Mouse (Mus musculus) embryonic facial prominence, embryonic 11.5 days (tissue): Measurements from ENCODE around the gene Mrpl57. TPM values are rescaled to one million over a fixed set of nuclear protein-coding genes. Genes with fewer than 3 reads are reported as not detected.

Experiments used
- ATAC-seq: fragments of 200-750 bp; cut with Nextera tagmentation; replicated peaks from 2 replicates; pipeline ENCODE4 v1.8.0; 2017; ENCODE audit warnings: low read depth; ENCODE audit not compliant: insufficient number of reproducible peaks, low FRiP score, low TSS enrichment
- DNase-seq: peaks from one replicate; pipeline ENCODE4 v3.0.0-alpha.2; 2015; ENCODE audit warnings: low spot score
- H3K27ac ChIP-seq: fragments of 300-500 bp; sonication (generic); replicated peaks from 2 replicates; pipeline ENCODE4 v1.5.1; 2014; ENCODE audit warnings: mild to moderate bottlenecking, low read depth, low read length, control low read depth
- H3K27me3 ChIP-seq: fragments of 300-500 bp; sonication (generic); 2 replicates; pipeline ENCODE4 v1.6.1; 2014; ENCODE audit warnings: mild to moderate bottlenecking, low read length, moderate library complexity, mixed read lengths; ENCODE audit not compliant: control insufficient read depth, insufficient read depth
- H3K36me3 ChIP-seq: fragments of 300-500 bp; sonication (generic); replicated peaks from 2 replicates; pipeline ENCODE4 v1.6.1; 2014; ENCODE audit warnings: low read depth, mild to moderate bottlenecking, low read length, moderate library complexity, mixed read lengths; ENCODE audit not compliant: control insufficient read depth, insufficient read depth
- H3K4me1 ChIP-seq: fragments of 300-500 bp; sonication (generic); 2 replicates; pipeline ENCODE4 v1.6.1; 2014; ENCODE audit warnings: low read length, mixed read lengths; ENCODE audit not compliant: control insufficient read depth, insufficient read depth
- H3K4me2 ChIP-seq: fragments of 300-500 bp; sonication (generic); 2 replicates; pipeline ENCODE4 v1.6.1; 2014; ENCODE audit warnings: low read depth, mild to moderate bottlenecking, control low read depth, low read length, moderate library complexity
- H3K4me3 ChIP-seq: fragments of 300-500 bp; sonication (generic); 2 replicates; pipeline ENCODE4 v1.5.1; 2014; ENCODE audit warnings: low read depth, low read length, control low read depth
- H3K9ac ChIP-seq: fragments of 300-500 bp; sonication (generic); replicated peaks from 2 replicates; pipeline ENCODE4 v1.6.1; 2014; ENCODE audit warnings: mild to moderate bottlenecking, control low read depth, low read length
- H3K9me3 ChIP-seq: fragments of 300-500 bp; sonication (generic); replicated peaks from 2 replicates; pipeline ENCODE4 v1.6.1; 2016; ENCODE audit warnings: mild to moderate bottlenecking, low read length, inconsistent platforms, mixed read lengths; ENCODE audit not compliant: control insufficient read depth
- WGBS: fragments of 180-500 bp; shearing (Covaris S2); extraction: QIAGEN DNeasy Blood & Tissue Kit; methylation state at CpG from one replicate; pipeline ENCODE4 v1.1.7; 2014; 5-methylcytosine and 5-hydroxymethylcytosine counted together
- polyA plus RNA-seq: library from polyadenylated mRNA; unstranded; fragments of >200 nt; fragmentation: Nextera tagmentation; extraction: Ambion mirVana; gene quantifications from 2 replicates; pipeline ENCODE4 v1.2.1, GENCODE M21; 2014

Mrpl57 gene
- polyA plus RNA-seq, 1 experiment from 2014 or later = 118 TPM

DNA sequence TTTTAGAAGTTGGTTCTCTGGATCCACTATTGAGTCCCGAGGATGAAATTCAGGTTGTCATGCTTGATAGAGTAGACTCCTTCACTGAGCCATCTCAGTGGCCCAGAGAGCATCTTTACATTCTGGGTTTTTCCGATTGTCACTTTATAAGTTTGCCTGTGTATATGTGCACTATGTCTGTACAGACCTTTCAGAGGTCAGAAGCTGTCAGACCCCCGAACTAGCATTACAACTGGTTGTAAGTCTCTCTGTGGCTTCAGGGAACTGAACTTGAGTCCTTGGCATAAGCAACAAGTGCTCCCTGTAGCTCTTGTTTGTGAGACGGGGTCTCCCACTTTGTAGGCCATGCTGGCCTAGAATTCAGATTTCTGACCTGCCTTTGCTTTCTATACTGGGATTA, 22.3 kb upstream of the Mrpl57 start:
- no peak overlapping the region for H3K27ac ChIP-seq
- no peaks in the 10 kb centered on the region for H3K9me3 ChIP-seq
- ATAC-seq (no peak), DNase-seq (no peak)
- no peak overlapping the region for H3K9ac ChIP-seq
- H3K4me3 ChIP-seq = no peak overlapping the region
- WGBS = 86% methylated on average over 4 of the region's 4 CpGs
- no peak overlapping the region for H3K4me2 ChIP-seq
- H3K27me3 ChIP-seq = no peaks in the 10 kb centered on the region
- H3K36me3 ChIP-seq = peaks cover 5% of the 10 kb centered on the region
- no peaks in the 10 kb centered on the region; the same call in 1 of the 2 replicates for H3K4me1 ChIP-seq

DNA sequence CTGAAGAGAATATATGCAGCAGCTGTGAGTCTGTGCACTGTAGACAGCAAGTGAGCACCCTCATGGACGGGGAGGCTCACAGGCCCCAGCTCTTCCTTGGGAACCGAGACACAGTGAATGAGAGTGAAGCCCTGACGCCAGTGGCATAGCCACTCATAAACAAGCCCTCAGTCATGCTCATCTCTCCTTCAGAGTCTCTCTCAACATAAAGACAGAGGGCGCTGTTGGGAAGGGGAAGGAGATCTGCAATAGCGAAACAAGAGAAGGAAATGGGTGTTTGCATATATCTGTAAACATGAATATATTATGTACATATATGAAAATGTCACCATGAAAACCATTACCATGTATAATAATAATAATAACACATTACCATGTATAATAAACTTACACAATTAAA, 17.5 kb upstream of the Mrpl57 start:
- Histone ChIP-seq H3K4me3 (no peak overlapping the region), H3K9me3 (no peaks in the 10 kb centered on the region), H3K36me3 (peaks cover 5% of the 10 kb centered on the region), H3K9ac (no peak overlapping the region), H3K4me2 (no peak overlapping the region), H3K4me1 (no peaks in the 10 kb centered on the region), H3K27me3 (no peaks in the 10 kb centered on the region), H3K27ac (no peak overlapping the region)
- DNase-seq (peak; percentile 33), ATAC-seq (no peak)
- WGBS = 73% methylated on average over 5 of the region's 5 CpGs

DNA sequence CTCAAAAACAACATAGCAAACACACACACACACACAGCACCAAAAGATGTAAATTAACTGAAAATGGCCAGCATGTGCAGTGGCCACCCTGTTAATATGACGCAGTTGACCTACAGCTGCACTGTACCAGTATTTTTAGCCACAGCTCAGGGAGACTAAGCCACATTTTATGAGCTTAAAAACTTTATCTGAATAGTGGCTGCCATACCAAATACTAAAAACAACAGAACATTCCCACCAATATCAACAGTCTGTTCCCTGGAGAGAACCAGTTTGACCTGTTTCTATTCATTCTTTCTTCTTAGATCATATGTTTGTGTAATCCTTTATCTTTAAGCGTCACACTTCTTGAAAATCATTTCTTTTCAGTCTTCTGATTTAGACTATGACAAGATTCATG, 15.1 kb upstream of the Mrpl57 start:
- Histone ChIP-seq H3K36me3 (peaks cover 10% of the 10 kb centered on the region), H3K4me3 (no peak overlapping the region), H3K27ac (no peak overlapping the region), H3K9ac (no peak overlapping the region), H3K9me3 (no peaks in the 10 kb centered on the region), H3K27me3 (no peaks in the 10 kb centered on the region), H3K4me2 (no peak overlapping the region), H3K4me1 (no peaks in the 10 kb centered on the region)
- DNase-seq = no peak
- WGBS = 90% methylated on average over 2 of the region's 2 CpGs
- no peak for ATAC-seq

- Histone ChIP-seq H3K27me3 (no peaks in the 10 kb centered on the region), H3K9ac (no peak overlapping the region), H3K4me1 (no peaks in the 10 kb centered on the region), H3K27ac (no peak overlapping the region), H3K4me3 (no peak overlapping the region), H3K4me2 (no peak overlapping the region), H3K36me3 (peaks cover 13% of the 10 kb centered on the region), H3K9me3 (no peaks in the 10 kb centered on the region)
- 96% methylated on average over 5 of the region's 5 CpGs for WGBS
- no peak for ATAC-seq
- no peak for DNase-seq
Measured at GRCm38 (mm10) chr14:57811844-57812243, 14.2 kb upstream of the Mrpl57 start.

DNA sequence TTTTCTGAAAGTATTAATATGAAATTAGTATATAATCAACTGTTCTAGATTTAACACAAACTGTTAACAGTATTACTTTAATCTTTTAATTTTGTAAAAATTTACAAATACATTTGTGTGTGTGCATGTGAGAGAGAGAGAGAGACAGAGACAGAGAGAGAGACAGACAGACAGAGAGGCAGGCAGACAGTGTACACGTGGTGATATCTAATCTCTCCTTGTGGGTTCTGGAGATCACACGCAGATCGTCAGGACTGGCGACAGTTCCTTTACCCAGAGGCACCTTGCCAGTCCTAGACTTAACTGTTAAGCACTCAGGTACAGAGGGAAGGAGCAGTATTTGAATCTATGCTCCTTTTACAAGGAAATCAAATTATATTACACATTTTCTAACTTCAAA, 5.2 kb upstream of the Mrpl57 start:
- Histone ChIP-seq H3K27me3 (no peaks in the 10 kb centered on the region), H3K9ac (no peak overlapping the region), H3K4me2 (no peak overlapping the region), H3K9me3 (no peaks in the 10 kb centered on the region), H3K27ac (no peak overlapping the region), H3K4me1 (no peaks in the 10 kb centered on the region), H3K4me3 (no peak overlapping the region), H3K36me3 (peaks cover 3% of the 10 kb centered on the region)
- ATAC-seq = no peak
- no peak for DNase-seq
- WGBS = 87% methylated on average over 4 of the region's 4 CpGs

DNA sequence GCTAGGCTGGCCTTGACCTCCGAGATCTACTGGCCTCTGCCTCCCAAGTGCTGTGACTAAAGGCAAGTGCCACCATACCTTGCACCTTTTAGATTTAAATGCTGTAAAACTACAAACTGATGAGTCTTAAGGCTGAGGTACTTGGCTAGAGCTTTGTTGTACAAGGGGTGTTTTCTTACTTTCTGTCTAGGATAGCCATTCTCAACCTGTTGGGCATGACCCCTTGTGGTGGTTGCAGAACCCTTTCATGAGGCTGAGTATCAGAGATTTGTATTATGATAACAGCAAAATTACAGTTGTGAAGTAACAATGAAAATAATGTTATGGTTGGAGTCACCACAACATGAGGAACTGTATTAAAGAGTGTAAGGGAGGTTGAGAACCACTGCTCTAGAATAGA, 1.2 kb downstream of the Mrpl57 start:
- ATAC-seq (no peak), DNase-seq (no peak)
- 72% methylated on average over 1 of the region's 1 CpGs for WGBS
- H3K36me3 ChIP-seq = no peaks in the 10 kb centered on the region
- H3K27me3 ChIP-seq = no peaks in the 10 kb centered on the region
- H3K9ac ChIP-seq = no peak overlapping the region
- H3K27ac ChIP-seq = no peak overlapping the region
- H3K9me3 ChIP-seq = no peaks in the 10 kb centered on the region
- peak overlapping the region; percentile 56 for H3K4me2 ChIP-seq
- H3K4me3 ChIP-seq = no peak overlapping the region; the same call in 1 of the 2 replicates
- H3K4me1 ChIP-seq = no peaks in the 10 kb centered on the region

DNA sequence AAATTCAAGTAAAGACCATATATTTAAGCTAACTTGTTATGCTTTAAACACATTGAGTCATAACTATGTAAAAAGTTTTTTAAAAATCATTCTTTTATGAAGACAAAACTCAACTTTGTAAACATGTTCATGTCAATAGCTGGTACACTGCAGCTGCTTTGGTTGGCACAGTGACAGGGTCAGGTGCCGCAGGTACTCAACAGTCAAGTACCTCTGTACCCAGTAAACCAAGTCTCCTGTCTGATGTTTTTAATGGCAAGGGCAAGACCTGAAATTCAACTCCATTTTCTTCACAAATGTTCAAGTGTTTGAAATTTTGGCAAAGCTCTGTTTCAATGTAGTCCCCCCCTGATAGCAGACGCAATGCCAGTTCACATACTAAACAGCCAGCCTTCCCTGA, 7.5 kb downstream of the Mrpl57 start:
- H3K36me3 ChIP-seq = peaks cover 2% of the 10 kb centered on the region; the same call in 1 of the 2 replicates
- H3K27ac ChIP-seq = no peak overlapping the region
- H3K4me2 ChIP-seq = no peak overlapping the region
- WGBS = 96% methylated on average over 2 of the region's 2 CpGs
- H3K4me1 ChIP-seq = no peaks in the 10 kb centered on the region
- ATAC-seq (no peak), DNase-seq (no peak)
- H3K4me3 ChIP-seq = no peak overlapping the region
- no peaks in the 10 kb centered on the region for H3K27me3 ChIP-seq
- no peaks in the 10 kb centered on the region for H3K9me3 ChIP-seq
- no peak overlapping the region for H3K9ac ChIP-seq

DNA sequence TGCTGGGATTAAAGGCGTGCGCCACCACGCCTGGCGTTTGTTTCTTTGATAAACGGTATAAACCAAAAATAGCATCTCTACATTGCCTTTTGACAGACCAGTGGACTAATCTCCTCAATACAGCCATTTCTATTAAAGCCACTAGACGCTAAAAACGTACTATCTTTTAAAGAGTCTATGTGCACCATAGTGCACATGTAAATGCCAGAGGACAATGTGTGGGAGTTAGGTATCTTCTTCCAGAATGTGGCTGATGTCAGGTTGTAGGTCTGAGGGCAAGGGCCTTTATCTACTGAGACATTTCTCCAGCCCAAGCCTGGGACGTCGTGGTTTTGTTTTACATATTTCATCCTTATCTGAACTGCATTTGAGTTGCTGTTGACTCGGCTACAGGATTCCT, 9.1 kb downstream of the Mrpl57 start:
- Histone ChIP-seq H3K36me3 (peaks cover 2% of the 10 kb centered on the region), H3K9me3 (no peaks in the 10 kb centered on the region), H3K4me1 (no peaks in the 10 kb centered on the region), H3K4me2 (no peak overlapping the region), H3K9ac (no peak overlapping the region), H3K4me3 (no peak overlapping the region), H3K27me3 (no peaks in the 10 kb centered on the region), H3K27ac (no peak overlapping the region)
- ATAC-seq (no peak), DNase-seq (no peak)
- WGBS = 89% methylated on average over 10 of the region's 10 CpGs
